Mouse (Mus musculus): ENCODE data around the gene Faah.

Faah gene

GRCm38 (mm10) chr4:116017902-116018746 is at the start of gene Faah:
TSS of gene Faah (minus strand) at chr4:116017926.
- no peak for DNase-seq

GRCm38 (mm10) chr4:116063855-116064254 is 46.1 kb upstream of the Faah start:
- no peak for DNase-seq

DNA sequence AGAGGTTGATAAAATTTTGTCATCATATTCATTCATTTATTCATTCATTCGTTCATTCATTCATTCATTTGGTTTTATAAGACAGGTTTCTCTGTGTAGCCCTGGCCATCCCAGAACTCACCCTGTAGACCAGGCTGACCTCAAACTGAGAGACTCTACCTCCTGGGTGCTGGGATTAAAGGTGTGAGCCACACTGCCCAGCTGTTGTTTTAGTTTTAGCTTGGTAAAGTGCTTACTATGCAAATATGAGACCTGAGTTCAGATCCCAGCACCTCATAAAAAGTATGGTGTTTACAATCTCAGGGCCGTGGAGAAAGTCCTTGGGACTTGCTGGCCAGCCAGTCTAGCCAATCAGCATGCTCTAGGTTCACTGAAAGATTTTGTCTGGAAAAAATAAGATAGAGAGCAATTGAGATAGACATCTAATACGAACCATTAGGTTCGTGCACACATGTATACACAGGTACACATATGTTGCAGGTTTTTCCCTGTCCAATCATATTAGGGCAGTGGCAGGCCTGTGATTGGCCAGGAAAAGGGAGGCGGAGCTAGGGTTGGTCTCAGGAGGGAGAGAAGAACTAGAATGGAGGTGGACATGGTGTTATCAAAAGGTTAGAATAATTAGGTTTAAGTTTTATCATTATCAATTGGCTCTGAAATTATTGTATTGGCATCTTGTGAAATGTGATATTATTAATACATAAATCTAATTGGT is 41.4 kb upstream of the Faah start:
- no peak for DNase-seq

DNA sequence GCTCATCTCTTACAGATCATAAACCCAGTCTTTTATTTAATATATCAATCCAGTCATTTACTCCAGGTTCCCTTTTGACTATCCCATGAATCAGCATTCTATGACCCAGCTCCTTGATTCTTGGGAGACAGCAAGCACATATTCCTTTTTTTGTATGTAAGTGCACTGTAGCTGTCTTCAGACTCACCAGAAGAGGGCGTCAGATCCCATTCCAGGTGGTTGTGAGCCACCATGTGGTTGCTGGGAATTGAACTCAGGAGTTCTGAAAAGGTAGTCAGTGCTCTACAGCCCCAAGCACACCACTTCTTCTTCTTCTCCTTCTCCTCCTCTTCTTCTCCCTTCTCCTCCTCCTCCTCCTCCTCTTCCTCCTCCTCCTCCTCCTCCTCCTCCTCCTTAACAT is 39.8 kb upstream of the Faah start:
- DNase-seq = no peak

DNA sequence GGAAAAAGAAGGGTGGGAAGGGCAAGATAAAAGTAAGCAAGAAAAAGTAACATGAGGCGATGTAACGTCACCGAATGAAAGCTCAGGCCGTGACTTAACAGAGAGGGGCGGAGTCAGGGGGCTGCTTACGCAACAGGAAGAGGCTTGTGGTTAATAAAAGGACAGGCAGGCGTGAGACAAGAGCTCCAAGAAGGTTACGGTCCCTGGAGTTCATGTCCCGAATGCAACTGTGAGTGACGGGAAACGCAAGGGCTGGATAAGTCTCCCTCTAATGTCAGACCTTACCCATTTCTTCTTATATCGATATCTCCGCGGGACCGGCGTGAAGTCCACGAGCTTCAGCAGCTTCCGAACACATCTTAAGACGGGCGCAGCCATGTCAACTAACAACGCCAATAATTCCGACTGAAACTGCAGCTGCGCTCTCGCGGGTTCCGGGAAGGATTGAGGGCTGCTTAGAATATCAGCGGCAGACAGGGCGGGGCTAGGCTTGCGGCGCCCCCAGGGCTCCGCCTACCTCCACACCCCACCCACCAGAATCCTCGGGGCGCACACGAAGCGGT is 35.8 kb upstream of the Faah start, which contains the start of gene Nsun4:
Gene Nsun4 (minus strand): TSS at position 478 of the 563 bp plus-strand sequence.
- DNase-seq = peak; percentile 86

GRCm38 (mm10) chr4:116052526-116053293 is 35.0 kb upstream of the Faah start:
- peak; percentile 29 for DNase-seq

DNA sequence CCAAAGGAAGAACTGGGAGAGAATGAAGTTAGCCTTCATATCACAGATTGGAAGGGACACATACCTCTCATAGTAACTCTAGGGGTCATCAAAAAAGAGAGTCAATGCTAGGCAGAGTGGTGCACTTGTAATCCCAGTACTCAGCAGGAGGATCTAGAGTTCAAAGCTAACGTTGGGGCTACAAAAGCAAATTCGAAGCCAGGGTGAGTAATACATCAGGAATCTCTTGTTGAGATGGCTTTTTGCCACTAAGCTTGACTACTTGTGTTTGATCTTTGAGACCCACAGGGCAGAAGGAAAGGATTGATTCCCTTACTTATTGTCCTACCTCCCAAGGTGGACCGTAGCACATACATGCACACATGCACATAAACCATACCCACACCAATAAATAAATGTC is 31.5 kb upstream of the Faah start:
- DNase-seq = no peak

DNA sequence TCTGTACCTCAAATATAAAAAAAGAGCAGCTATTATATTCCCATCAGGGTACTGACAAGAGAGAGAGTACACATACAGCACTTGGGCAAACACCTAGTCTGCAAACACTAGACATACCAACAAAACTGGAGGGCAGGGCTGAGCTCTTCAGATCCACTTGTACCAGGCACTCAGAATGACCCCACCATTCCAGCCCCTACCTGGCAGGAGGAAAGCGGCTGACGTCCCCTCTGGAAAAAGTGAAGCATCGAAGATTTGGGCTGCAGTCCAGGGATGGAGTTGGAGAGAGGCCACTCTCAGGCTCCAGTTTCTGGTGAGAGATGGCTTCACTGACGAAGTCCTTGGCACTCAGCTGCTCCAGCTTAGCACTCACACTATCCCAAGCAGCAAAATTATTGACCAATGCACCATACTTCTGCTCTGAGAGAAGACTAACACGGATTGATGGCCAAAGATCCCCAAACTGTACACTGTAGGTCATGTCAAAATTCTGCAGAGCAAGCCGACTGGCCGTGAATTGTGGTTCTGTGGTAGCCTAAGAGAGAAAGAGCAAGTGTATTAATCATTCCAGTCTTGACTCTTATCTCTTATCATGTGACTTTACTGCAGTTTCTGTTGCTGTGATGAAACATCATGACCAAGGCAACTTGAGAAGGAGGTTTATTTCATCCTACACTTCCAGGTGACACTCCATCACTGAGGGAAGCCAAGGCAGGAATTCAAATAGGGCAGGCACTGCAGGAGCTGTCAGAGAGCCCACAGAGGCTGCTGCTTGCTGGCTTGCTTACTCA is 30.6 kb upstream of the Faah start:
- DNase-seq = no peak

DNA sequence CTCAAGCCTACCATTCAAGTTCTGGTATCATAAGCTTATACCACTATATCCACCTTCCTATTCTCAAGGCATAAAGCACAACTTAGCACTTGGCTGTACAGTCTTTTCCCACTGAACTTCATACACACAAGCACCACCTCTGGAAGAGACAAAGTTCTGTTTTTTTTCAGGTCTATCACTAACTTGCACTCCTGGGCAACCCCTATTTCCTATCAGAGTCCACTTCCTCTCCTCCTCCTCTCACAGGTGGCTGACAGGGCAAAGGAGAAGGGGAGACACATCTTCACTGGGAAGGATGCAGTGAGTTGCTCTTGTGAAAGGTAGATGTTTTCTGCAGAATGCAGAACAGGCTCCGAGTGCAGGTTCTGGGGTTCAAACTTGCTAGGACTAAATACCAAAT is 30.0 kb upstream of the Faah start:
- no peak for DNase-seq

DNA sequence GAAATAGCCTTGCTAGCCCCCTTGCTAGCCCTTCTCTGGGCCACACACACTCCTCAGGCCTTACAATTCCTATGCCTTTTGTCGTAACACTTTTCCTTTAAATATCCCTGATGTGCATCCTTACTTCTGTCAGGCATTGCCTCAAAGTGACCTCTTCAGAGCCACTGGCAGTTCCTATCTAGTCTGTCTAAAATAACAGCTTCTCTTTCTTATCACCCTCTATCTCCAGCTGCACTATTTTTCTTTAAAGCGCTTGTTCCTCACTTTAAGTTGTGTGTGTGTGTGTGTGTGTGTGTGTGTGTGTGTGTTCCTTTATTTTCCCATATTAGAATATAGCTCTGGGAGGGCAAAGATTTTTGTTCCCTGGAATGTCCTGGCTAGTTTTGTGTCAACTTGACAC is 28.9 kb upstream of the Faah start:
- no peak for DNase-seq

DNA sequence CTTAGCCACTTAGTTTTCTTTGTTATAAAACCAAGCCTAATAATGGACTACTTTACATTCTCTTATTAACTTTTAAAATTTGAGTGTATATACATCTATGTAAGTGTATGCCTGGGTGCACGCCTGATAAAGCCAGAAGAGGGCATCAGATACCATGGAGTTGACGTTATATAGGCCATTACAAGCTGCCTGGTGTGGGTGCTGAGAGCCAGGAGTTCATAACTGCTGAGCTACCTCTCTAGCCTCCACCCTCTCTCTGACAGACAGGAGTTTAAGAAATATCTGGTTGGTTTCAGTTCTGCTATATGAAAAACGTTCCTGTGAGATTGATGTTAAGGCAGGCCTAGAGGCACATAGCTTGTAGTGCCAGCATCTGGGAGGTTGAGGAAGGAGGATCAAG is 24.5 kb upstream of the Faah start:
- DNase-seq = no peak

DNA sequence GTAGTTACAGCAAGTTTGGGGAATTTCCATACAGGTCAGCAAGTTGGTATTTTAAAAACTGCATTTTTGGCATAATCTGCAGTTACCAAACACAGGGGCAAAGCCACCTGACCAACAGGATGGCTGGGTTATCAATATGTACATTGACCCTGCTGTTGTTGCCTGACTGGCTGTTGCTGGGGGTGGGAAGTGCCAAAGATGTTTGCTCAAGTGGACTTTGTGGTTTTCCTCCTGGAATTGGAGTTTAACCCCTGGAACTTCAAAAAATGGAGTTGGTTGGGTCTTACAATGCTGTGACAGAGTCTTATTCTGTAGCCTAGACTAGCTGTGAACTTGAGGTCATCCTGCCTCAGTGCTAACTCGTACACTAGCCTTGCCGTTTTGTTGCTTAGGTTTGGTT is 22.7 kb upstream of the Faah start:
- no peak for DNase-seq

DNA sequence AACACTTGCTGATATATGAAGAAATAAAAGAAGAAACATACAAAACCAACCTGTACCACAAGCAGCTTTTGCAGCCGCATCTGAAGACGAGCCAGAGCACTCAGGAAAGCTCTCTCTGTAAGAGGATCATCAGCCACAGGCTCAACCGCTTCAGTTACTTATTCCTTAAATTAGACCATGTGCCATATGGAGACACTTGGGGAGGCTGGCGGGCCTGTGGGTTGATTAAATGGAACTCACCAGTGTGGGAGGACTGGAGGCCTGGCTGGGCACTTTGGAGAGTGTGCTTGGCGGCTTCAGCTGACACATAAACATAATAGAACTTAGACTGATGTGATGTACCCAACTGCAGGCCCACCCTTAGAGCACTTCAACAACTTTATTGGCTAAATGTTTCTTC is 15.6 kb upstream of the Faah start:
- DNase-seq = no peak

DNA sequence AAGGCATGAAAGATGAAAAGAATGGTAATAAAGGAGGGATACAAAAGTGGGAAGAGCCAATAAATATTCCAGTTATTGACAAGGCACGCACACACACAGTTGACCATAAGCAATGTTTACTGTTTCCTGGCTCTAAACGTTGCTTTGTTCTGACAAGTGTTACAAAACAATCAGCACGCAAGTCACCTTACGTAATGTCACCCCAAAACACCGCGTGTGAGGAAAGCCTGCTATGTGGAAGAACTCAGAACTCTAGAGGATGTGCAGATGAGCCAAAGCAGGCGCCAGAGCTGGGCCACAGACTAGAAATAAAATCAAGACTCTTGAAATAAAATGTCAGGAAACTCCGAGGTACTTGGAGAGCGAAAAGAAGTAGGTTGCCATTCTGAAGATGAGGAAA is 15.2 kb upstream of the Faah start:
- no peak for DNase-seq

DNA sequence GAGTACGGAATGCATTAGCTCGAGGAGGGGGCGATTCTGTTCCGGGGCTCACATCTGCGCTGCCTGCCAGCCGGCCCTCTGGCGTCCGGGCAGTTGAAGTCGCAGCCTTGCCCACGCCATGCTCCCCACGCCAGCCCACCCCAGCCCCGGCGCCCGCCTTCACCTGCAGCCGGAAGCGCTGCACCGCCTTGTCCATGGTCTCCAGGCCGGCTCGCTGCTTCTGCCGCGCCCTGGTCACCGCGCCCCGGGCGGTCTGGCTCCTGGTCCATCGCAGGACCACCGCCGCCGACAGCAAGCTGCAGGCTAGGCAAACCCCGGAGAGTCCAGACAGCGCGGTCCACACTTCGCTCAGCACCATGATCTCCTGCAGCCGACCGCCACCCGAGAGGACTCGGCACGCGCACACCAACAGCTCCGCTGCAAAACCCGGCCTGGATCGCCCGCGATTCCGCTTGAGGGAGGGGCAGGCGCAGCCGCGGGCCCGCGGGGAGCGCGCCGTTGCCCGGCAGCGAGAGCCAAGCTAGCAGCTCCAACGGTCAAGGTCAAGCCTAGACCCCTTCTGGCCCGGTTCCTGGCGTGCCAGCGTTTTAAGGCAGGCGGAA is 325 bp downstream of the Faah start:
- DNase-seq = peak; percentile 73

GRCm38 (mm10) chr4:116016862-116017299 is 845 bp downstream of the Faah start:
- DNase-seq = no peak

DNA sequence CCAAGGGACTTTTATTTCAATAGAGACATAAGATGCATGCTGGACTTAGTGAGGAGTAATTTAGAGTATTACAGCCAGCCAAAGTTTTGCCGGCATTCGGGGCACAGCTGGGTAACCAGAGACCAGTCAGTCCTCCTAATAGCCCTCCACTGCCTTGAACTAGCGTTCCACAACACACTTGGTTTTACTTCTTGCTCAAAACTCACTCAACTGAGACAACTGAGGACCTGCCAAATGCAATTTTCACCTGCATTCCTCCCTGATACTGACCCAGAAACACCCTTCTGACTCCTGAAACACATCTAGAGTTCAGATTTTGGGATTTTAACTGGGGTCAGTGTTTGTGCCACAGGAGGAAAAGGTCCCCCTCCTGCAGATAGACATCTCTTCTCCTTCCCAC is 1.3 kb downstream of the Faah start:
- no peak for DNase-seq

- DNase-seq = peak; percentile 40
These were observed 1.7 kb downstream of the Faah start for GRCm38 (mm10) chr4:116015996-116016395.

DNA sequence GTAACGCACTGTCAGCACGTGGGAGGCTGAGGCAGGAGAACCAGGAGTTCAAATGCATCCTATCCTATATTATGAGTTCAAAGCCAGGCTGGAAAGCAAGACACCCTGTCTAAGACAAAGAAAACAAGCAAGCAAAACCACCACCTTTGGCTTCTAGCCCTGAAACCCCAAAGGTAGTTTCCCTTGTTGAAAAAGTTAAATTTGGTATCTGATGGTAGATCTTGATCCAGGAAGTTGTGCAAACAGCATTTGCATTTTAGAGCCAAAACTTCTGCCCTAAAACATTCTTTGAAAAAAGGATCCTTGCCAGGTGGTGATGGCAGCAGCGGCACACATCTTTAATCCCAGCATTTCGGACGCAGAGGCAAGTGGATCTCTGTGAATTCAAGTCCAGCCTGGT is 2.2 kb downstream of the Faah start:
- no peak for DNase-seq

GRCm38 (mm10) chr4:116010186-116010585 is 7.5 kb downstream of the Faah start:
- no peak for DNase-seq

- no peak for DNase-seq
These were observed 16.5 kb downstream of the Faah start for GRCm38 (mm10) chr4:116001206-116001605.

DNA sequence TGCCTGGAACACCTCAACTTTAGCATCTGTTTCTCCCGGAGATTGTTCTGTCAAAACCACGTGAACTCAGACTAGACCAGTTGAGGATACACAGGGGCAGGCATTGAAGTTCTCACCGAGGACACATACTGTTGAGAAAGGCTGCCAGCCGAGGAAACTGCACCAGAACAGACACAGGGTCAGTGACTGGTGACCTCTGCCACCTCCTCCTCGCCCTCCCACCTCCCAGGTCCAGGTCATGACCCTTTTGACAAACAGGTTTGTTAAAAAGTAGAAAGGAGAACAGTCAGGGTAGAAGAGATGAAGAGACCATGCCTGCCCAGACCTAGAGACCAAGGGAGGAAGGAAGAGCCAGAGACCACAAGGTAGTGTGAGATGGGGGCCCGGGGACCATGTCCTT is 17.1 kb downstream of the Faah start:
- no peak for DNase-seq

Measured in cerebellum, adult 11 months (tissue).